Mouse (Mus musculus): ENCODE results near the gene Cdk11b. TPM values are rescaled to one million over a fixed set of nuclear protein-coding genes. Genes with fewer than 3 reads are reported as not detected.
"Not testable (repeated sequence)": the region's sequence is repeated elsewhere in the genome, so short reads cannot be mapped to it uniquely, and the experiment has no call there.

Gene Cdk11b
- polyA plus RNA-seq, 1 experiment from 2014 or later = 86.6 TPM

- Histone ChIP-seq H3K9ac (peak overlapping the region; percentile 66), H3K27me3 (peaks cover 60% of the 10 kb centered on the region), H3K4me1 (peaks cover 32% of the 10 kb centered on the region), H3K4me2 (replicated peaks) (peak overlapping the region; percentile 91), H3K4me3 (peak overlapping the region; percentile 47), H3K9me3 (no peaks in the 10 kb centered on the region), H3K27ac (no peak overlapping the region), H3K36me3 (peaks cover 54% of the 10 kb centered on the region)
- ATAC-seq (ENCODE audit: insufficient number of reproducible peaks, insufficient read depth, low FRiP score, low TSS enrichment) = no peak
- WGBS = 3% methylated on average over 31 of the region's 31 CpGs
Observed at GRCm38 (mm10) chr4:155653451-155654182, 29.0 kb downstream of the Cdk11b start.

- ATAC-seq (ENCODE audit: insufficient number of reproducible peaks, insufficient read depth, low FRiP score, low TSS enrichment) = no peak
- Histone ChIP-seq H3K4me1 (peaks cover 32% of the 10 kb centered on the region), H3K9ac (0 out of 2 replicates have a peak overlapping the region, but pooled peaks have one; percentile 38), H3K9me3 (no peaks in the 10 kb centered on the region), H3K27me3 (peaks cover 60% of the 10 kb centered on the region), H3K36me3 (peaks cover 54% of the 10 kb centered on the region), H3K27ac (no peak overlapping the region), H3K4me3 (peak overlapping the region; percentile 47), H3K4me2 (replicated peaks) (peak overlapping the region; percentile 91)
- WGBS = under 1% methylated on average over 6 of the region's 6 CpGs
Observed at GRCm38 (mm10) chr4:155654183-155654455, 29.5 kb downstream of the Cdk11b start.

- H3K36me3 ChIP-seq = peaks cover 51% of the 10 kb centered on the region
- ATAC-seq (ENCODE audit: insufficient number of reproducible peaks, insufficient read depth, low FRiP score, low TSS enrichment) = peak; percentile 65; the same call in 1 of the 2 replicates
- H3K27ac ChIP-seq = no peak overlapping the region
- peaks cover 32% of the 10 kb centered on the region for H3K4me1 ChIP-seq
- peak overlapping the region; percentile 91 for H3K4me2 ChIP-seq (replicated peaks)
- H3K4me3 ChIP-seq = peak overlapping the region; percentile 47
- peaks cover 60% of the 10 kb centered on the region for H3K27me3 ChIP-seq
- peak overlapping the region; percentile 48 for H3K9ac ChIP-seq
- no peaks in the 10 kb centered on the region for H3K9me3 ChIP-seq
- 2% methylated on average over 52 of the region's 52 CpGs for WGBS
Observed at GRCm38 (mm10) chr4:155654456-155655298, 30.0 kb downstream of the Cdk11b start.

GRCm38 (mm10) chr4:155656214-155656751 lies 31.6 kb downstream of the Cdk11b start:
- WGBS = 87% methylated on average over 13 of the region's 13 CpGs
- Histone ChIP-seq H3K4me2 (replicated peaks) (no peak overlapping the region), H3K4me3 (no peak overlapping the region)

GRCm38 (mm10) chr4:155658961-155659360 lies 34.3 kb downstream of the Cdk11b start:
- no peak overlapping the region for H3K27ac ChIP-seq
- H3K27me3 ChIP-seq = peaks cover 27% of the 10 kb centered on the region
- no peaks in the 10 kb centered on the region for H3K9me3 ChIP-seq
- peaks cover 43% of the 10 kb centered on the region for H3K36me3 ChIP-seq
- no peak overlapping the region for H3K4me3 ChIP-seq
- peaks cover 15% of the 10 kb centered on the region for H3K4me1 ChIP-seq
- H3K4me2 ChIP-seq (replicated peaks) = no peak overlapping the region
- WGBS = 90% methylated on average over 10 of the region's 10 CpGs
- ATAC-seq (ENCODE audit: insufficient number of reproducible peaks, insufficient read depth, low FRiP score, low TSS enrichment) = no peak
- no peak overlapping the region for H3K9ac ChIP-seq

More at GRCm38 (mm10) chr4:155656214-155656751, 31.6 kb downstream of the Cdk11b start:
- Histone ChIP-seq H3K27ac (no peak overlapping the region), H3K27me3 (peaks cover 53% of the 10 kb centered on the region), H3K9me3 (no peaks in the 10 kb centered on the region), H3K36me3 (peaks cover 44% of the 10 kb centered on the region), H3K9ac (no peak overlapping the region), H3K4me1 (peaks cover 32% of the 10 kb centered on the region)
- no peak for ATAC-seq (ENCODE audit: insufficient number of reproducible peaks, insufficient read depth, low FRiP score, low TSS enrichment)

- Histone ChIP-seq H3K27me3 (peaks cover 10% of the 10 kb centered on the region), H3K27ac (no peak overlapping the region), H3K36me3 (peaks cover 46% of the 10 kb centered on the region), H3K4me2 (replicated peaks) (no peak overlapping the region), H3K4me3 (no peak overlapping the region), H3K9me3 (no peaks in the 10 kb centered on the region), H3K4me1 (no peaks in the 10 kb centered on the region), H3K9ac (no peak overlapping the region)
- ATAC-seq (ENCODE audit: insufficient number of reproducible peaks, insufficient read depth, low FRiP score, low TSS enrichment) = no peak
- 88% methylated on average over 12 of the region's 12 CpGs for WGBS
Observed at GRCm38 (mm10) chr4:155660641-155661040, 36.0 kb downstream of the Cdk11b start.

- Histone ChIP-seq H3K9me3 (no peaks in the 10 kb centered on the region), H3K36me3 (peaks cover 3% of the 10 kb centered on the region; the same call in 1 of the 2 replicates), H3K9ac (no peak overlapping the region), H3K4me1 (peaks cover 9% of the 10 kb centered on the region), H3K4me2 (replicated peaks) (no peak overlapping the region), H3K27ac (no peak overlapping the region), H3K27me3 (no peaks in the 10 kb centered on the region), H3K4me3 (no peak overlapping the region)
- no peak for ATAC-seq (ENCODE audit: insufficient number of reproducible peaks, insufficient read depth, low FRiP score, low TSS enrichment)
Observed at GRCm38 (mm10) chr4:155666903-155667302, 42.2 kb downstream of the Cdk11b start.

GRCm38 (mm10) chr4:155668689-155669597 lies 44.3 kb downstream of the Cdk11b start, which contains the start of gene Mib2:
TSS of gene Mib2 (minus strand) at chr4:155669198.
- Histone ChIP-seq H3K4me1 (peaks cover 9% of the 10 kb centered on the region), H3K36me3 (0 out of 2 replicates have a peak, but pooled peaks cover 3% of the 10 kb centered on the region), H3K9me3 (no peaks in the 10 kb centered on the region), H3K27me3 (no peaks in the 10 kb centered on the region), H3K27ac (peak within 1 kb of the TSS; percentile 79), H3K4me3 (peak within 1 kb of the TSS; percentile 82), H3K4me2 (replicated peaks) (peak within 1 kb of the TSS; percentile 88), H3K9ac (peak within 1 kb of the TSS; percentile 83)
- under 1% methylated on average over 73 of the region's 73 CpGs for WGBS
- peak; percentile 97 for ATAC-seq (ENCODE audit: insufficient number of reproducible peaks, insufficient read depth, low FRiP score, low TSS enrichment)

GRCm38 (mm10) chr4:155669598-155670075 lies 45.0 kb downstream of the Cdk11b start:
- Histone ChIP-seq H3K4me3 (peak overlapping the region; percentile 82), H3K36me3 (0 out of 2 replicates have a peak, but pooled peaks cover 3% of the 10 kb centered on the region), H3K27me3 (no peaks in the 10 kb centered on the region), H3K27ac (no peak overlapping the region), H3K9me3 (no peaks in the 10 kb centered on the region), H3K4me1 (peaks cover 9% of the 10 kb centered on the region), H3K9ac (peak overlapping the region; percentile 15; the same call in 1 of the 2 replicates), H3K4me2 (replicated peaks) (peak overlapping the region; percentile 88)
- WGBS = 2% methylated on average over 8 of the region's 8 CpGs
- peak; percentile 18 for ATAC-seq (ENCODE audit: insufficient number of reproducible peaks, insufficient read depth, low FRiP score, low TSS enrichment)

- not testable (repeated sequence) for H3K9me3 ChIP-seq; ATAC-seq (ENCODE audit: insufficient number of reproducible peaks, insufficient read depth, low FRiP score, low TSS enrichment); H3K4me1 ChIP-seq; H3K4me3 ChIP-seq; H3K27ac ChIP-seq; H3K27me3 ChIP-seq; H3K36me3 ChIP-seq; H3K4me2 ChIP-seq (replicated peaks); H3K9ac ChIP-seq
- WGBS = 60% methylated on average over 4 of the region's 4 CpGs
Observed at GRCm38 (mm10) chr4:155670236-155670635, 45.6 kb downstream of the Cdk11b start.

GRCm38 (mm10) chr4:155672082-155672481 lies 47.4 kb downstream of the Cdk11b start:
- H3K36me3 ChIP-seq = no peaks in the 10 kb centered on the region
- no peak for ATAC-seq (ENCODE audit: insufficient number of reproducible peaks, insufficient read depth, low FRiP score, low TSS enrichment)
- WGBS = 48% methylated on average over 2 of the region's 2 CpGs

More at GRCm38 (mm10) chr4:155672082-155672481, 47.4 kb downstream of the Cdk11b start:
- H3K27ac ChIP-seq = no peak overlapping the region
- H3K9ac ChIP-seq = no peak overlapping the region
- no peaks in the 10 kb centered on the region for H3K27me3 ChIP-seq
- no peaks in the 10 kb centered on the region for H3K9me3 ChIP-seq
- no peak overlapping the region for H3K4me3 ChIP-seq
- H3K4me2 ChIP-seq (replicated peaks) = no peak overlapping the region
- peaks cover 9% of the 10 kb centered on the region for H3K4me1 ChIP-seq
